Mouse (Mus musculus) midbrain, embryonic 11.5 days (tissue): ENCODE data around the gene Tnrc6b. TPM values are rescaled to one million over a fixed set of nuclear protein-coding genes. Genes with fewer than 3 reads are reported as not detected.
"Not testable (repeated sequence)": the region's sequence is repeated elsewhere in the genome, so short reads cannot be mapped to it uniquely, and the experiment has no call there.

Experiments used
- ATAC-seq: fragments of 200-750 bp; cut with Nextera tagmentation; 2 replicates; pipeline ENCODE4 v1.8.0; 2017; ENCODE audit warnings: moderate TSS enrichment, moderate library complexity; ENCODE audit not compliant: low FRiP score
- DNase-seq: peaks from one replicate; pipeline ENCODE4 v3.0.0; 2015; ENCODE audit warnings: low spot score; ENCODE audit errors: missing footprints
- H3K27ac ChIP-seq: fragments of 300-500 bp; sonication (generic); 2 replicates; pipeline ENCODE4 v1.5.1; 2014; ENCODE audit warnings: low read depth, low read length
- H3K27me3 ChIP-seq: fragments of 300-500 bp; sonication (generic); 2 replicates; pipeline ENCODE4 v1.6.1; 2014; ENCODE audit warnings: mild to moderate bottlenecking, low read length, moderate library complexity, mixed read lengths; ENCODE audit not compliant: control insufficient read depth, insufficient read depth
- H3K36me3 ChIP-seq: fragments of 300-500 bp; sonication (generic); 2 replicates; pipeline ENCODE4 v1.6.1; 2014; ENCODE audit warnings: mild to moderate bottlenecking, low read length, moderate library complexity, mixed read lengths; ENCODE audit not compliant: control insufficient read depth, insufficient read depth
- H3K4me1 ChIP-seq: fragments of 300-500 bp; sonication (generic); 2 replicates; pipeline ENCODE4 v1.6.1; 2014; ENCODE audit warnings: low read length; ENCODE audit not compliant: control insufficient read depth, insufficient read depth
- H3K4me2 ChIP-seq: fragments of 300-500 bp; sonication (generic); 2 replicates; pipeline ENCODE4 v1.6.1; 2014; ENCODE audit warnings: mild to moderate bottlenecking, moderate library complexity
- H3K4me3 ChIP-seq: fragments of 300-500 bp; sonication (generic); 2 replicates; pipeline ENCODE4 v1.5.1; 2014; ENCODE audit warnings: low read depth, low read length
- H3K9ac ChIP-seq: fragments of 300-500 bp; sonication (generic); 2 replicates; pipeline ENCODE4 v1.6.1; 2014; ENCODE audit warnings: low read length
- H3K9me3 ChIP-seq: fragments of 300-500 bp; sonication (generic); 2 replicates; pipeline ENCODE4 v1.6.1; 2016; ENCODE audit warnings: low read length; ENCODE audit not compliant: control insufficient read depth
- WGBS: fragments of 180-500 bp; shearing (Covaris S2); extraction: QIAGEN DNeasy Blood & Tissue Kit; methylation state at CpG from one replicate; pipeline ENCODE4 v1.1.7; 2014; 5-methylcytosine and 5-hydroxymethylcytosine counted together
- polyA plus RNA-seq: library from polyadenylated mRNA; unstranded; fragments of >200 nt; fragmentation: Nextera tagmentation; extraction: Ambion mirVana; gene quantifications from 2 replicates; pipeline ENCODE4 v1.2.1, GENCODE M21; 2014

Gene Tnrc6b
- polyA plus RNA-seq, 1 experiment from 2014 or later = 17.0 TPM

GRCm38 (mm10) chr15:80915850-80916249 is 204.7 kb downstream of the Tnrc6b start:
- Histone ChIP-seq H3K27ac (no peak overlapping the region), H3K27me3 (no peaks in the 10 kb centered on the region), H3K4me1 (no peaks in the 10 kb centered on the region), H3K9me3 (no peaks in the 10 kb centered on the region), H3K9ac (no peak overlapping the region), H3K4me3 (no peak overlapping the region), H3K4me2 (no peak overlapping the region), H3K36me3 (peaks cover 46% of the 10 kb centered on the region)
- DNase-seq (no peak), ATAC-seq (no peak)
- 92% methylated on average over 2 of the region's 2 CpGs for WGBS

GRCm38 (mm10) chr15:80916621-80917020 is 205.5 kb downstream of the Tnrc6b start:
- Histone ChIP-seq H3K4me3 (no peak overlapping the region), H3K4me2 (no peak overlapping the region), H3K4me1 (no peaks in the 10 kb centered on the region), H3K27me3 (no peaks in the 10 kb centered on the region), H3K9me3 (no peaks in the 10 kb centered on the region), H3K9ac (no peak overlapping the region), H3K36me3 (peaks cover 43% of the 10 kb centered on the region), H3K27ac (no peak overlapping the region)
- 97% methylated on average over 7 of the region's 7 CpGs for WGBS
- DNase-seq (no peak), ATAC-seq (no peak)

GRCm38 (mm10) chr15:80920346-80920745 is 209.2 kb downstream of the Tnrc6b start:
- H3K27me3 ChIP-seq = no peaks in the 10 kb centered on the region
- DNase-seq (no peak), ATAC-seq (no peak)
- H3K27ac ChIP-seq = no peak overlapping the region
- H3K4me3 ChIP-seq = no peak overlapping the region
- 93% methylated on average over 3 of the region's 3 CpGs for WGBS
- no peaks in the 10 kb centered on the region for H3K4me1 ChIP-seq
- H3K4me2 ChIP-seq = no peak overlapping the region
- peaks cover 34% of the 10 kb centered on the region for H3K36me3 ChIP-seq
- H3K9me3 ChIP-seq = no peaks in the 10 kb centered on the region
- no peak overlapping the region for H3K9ac ChIP-seq

- Histone ChIP-seq H3K9me3 (no peaks in the 10 kb centered on the region), H3K4me3 (no peak overlapping the region), H3K9ac (no peak overlapping the region), H3K4me2 (no peak overlapping the region), H3K4me1 (no peaks in the 10 kb centered on the region), H3K36me3 (peaks cover 31% of the 10 kb centered on the region), H3K27ac (no peak overlapping the region), H3K27me3 (no peaks in the 10 kb centered on the region)
- 90% methylated on average over 4 of the region's 4 CpGs for WGBS
- ATAC-seq (no peak), DNase-seq (no peak)
These were observed 210.7 kb downstream of the Tnrc6b start for GRCm38 (mm10) chr15:80921781-80922180.

GRCm38 (mm10) chr15:80924211-80924610 is 213.1 kb downstream of the Tnrc6b start:
- ATAC-seq (no peak), DNase-seq (no peak)
- Histone ChIP-seq H3K4me1 (no peaks in the 10 kb centered on the region), H3K9ac (no peak overlapping the region), H3K36me3 (peaks cover 28% of the 10 kb centered on the region), H3K4me3 (no peak overlapping the region), H3K27me3 (no peaks in the 10 kb centered on the region), H3K4me2 (no peak overlapping the region), H3K9me3 (no peaks in the 10 kb centered on the region), H3K27ac (no peak overlapping the region)
- 87% methylated on average over 2 of the region's 2 CpGs for WGBS

GRCm38 (mm10) chr15:80928811-80929355 is 217.8 kb downstream of the Tnrc6b start:
- Histone ChIP-seq H3K27me3 (no peaks in the 10 kb centered on the region), H3K9ac (no peak overlapping the region), H3K9me3 (no peaks in the 10 kb centered on the region), H3K4me2 (no peak overlapping the region), H3K4me1 (no peaks in the 10 kb centered on the region), H3K36me3 (peaks cover 16% of the 10 kb centered on the region), H3K4me3 (no peak overlapping the region), H3K27ac (no peak overlapping the region)
- ATAC-seq = no peak
- DNase-seq = no peak
- WGBS = 86% methylated on average over 20 of the region's 20 CpGs

- ATAC-seq (no peak), DNase-seq (no peak)
- no peak overlapping the region for H3K4me3 ChIP-seq
- H3K9ac ChIP-seq = no peak overlapping the region
- no peak overlapping the region for H3K27ac ChIP-seq
- WGBS = 31% methylated on average over 13 of the region's 16 CpGs
- no peaks in the 10 kb centered on the region for H3K9me3 ChIP-seq
- no peaks in the 10 kb centered on the region for H3K27me3 ChIP-seq
- peaks cover 12% of the 10 kb centered on the region for H3K36me3 ChIP-seq
- H3K4me1 ChIP-seq = no peaks in the 10 kb centered on the region
- H3K4me2 ChIP-seq = no peak overlapping the region
These were observed 219.0 kb downstream of the Tnrc6b start for GRCm38 (mm10) chr15:80930048-80930571.

- H3K36me3 ChIP-seq = peaks cover 12% of the 10 kb centered on the region
- WGBS = 96% methylated on average over 23 of the region's 23 CpGs
These were observed 219.7 kb downstream of the Tnrc6b start for GRCm38 (mm10) chr15:80930676-80931320.

GRCm38 (mm10) chr15:80931345-80931960 is 220.3 kb downstream of the Tnrc6b start:
- Histone ChIP-seq H3K36me3 (peaks cover 11% of the 10 kb centered on the region), H3K4me1 (no peaks in the 10 kb centered on the region), H3K27ac (no peak overlapping the region), H3K9me3 (no peaks in the 10 kb centered on the region), H3K9ac (no peak overlapping the region), H3K4me2 (no peak overlapping the region), H3K27me3 (no peaks in the 10 kb centered on the region), H3K4me3 (no peak overlapping the region)
- ATAC-seq (no peak), DNase-seq (no peak)
- 94% methylated on average over 9 of the region's 9 CpGs for WGBS

More at GRCm38 (mm10) chr15:80930676-80931320, 219.7 kb downstream of the Tnrc6b start:
- ATAC-seq, DNase-seq, H3K9ac ChIP-seq, H3K27ac ChIP-seq, H3K4me2 ChIP-seq, H3K9me3 ChIP-seq, H3K4me3 ChIP-seq, H3K27me3 ChIP-seq, H3K4me1 ChIP-seq: not testable (repeated sequence)
